Mouse (Mus musculus): ENCODE measurements around the gene Mif4gd. TPM values are rescaled to one million over a fixed set of nuclear protein-coding genes. Genes with fewer than 3 reads are reported as not detected.

Gene Mif4gd
- polyA plus RNA-seq, 1 experiment from 2014 or later: 8.8 TPM

DNA sequence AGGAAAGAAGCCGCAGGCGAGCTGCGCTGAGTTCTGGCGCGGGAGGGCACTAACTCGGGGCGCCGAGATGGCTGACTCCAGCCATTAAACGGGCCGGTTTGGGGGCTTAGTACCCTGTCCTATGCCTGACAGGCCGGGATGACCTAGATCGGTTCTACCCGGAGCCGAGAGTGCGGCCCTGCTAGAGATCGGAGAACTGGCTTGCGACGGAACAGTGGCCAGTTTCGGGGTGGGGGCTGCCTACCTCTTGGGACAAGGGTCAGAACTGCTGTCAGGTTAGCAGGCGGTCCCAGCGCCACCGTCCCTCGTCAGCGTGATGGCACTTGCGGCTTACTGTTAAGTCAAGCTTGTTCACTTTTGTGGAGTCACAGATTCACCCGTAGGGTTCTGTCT is 8.5 kb downstream of the Mif4gd start:
- H3K9me3 ChIP-seq: no peaks in the 10 kb centered on the region
- peaks cover 44% of the 10 kb centered on the region for H3K36me3 ChIP-seq
- peaks cover 31% of the 10 kb centered on the region for H3K4me1 ChIP-seq (replicated peaks)
- peak overlapping the region; percentile 90 for H3K27ac ChIP-seq
- no peaks in the 10 kb centered on the region for H3K27me3 ChIP-seq
- H3K4me3 ChIP-seq (replicated peaks): peak overlapping the region; percentile 96
- peak overlapping the region; percentile 97 for H3K9ac ChIP-seq (replicated peaks)
- under 1% methylated on average over 26 of the region's 26 CpGs for WGBS
- H3K4me2 ChIP-seq (replicated peaks): peak overlapping the region; percentile 85
- peak; percentile 62 for ATAC-seq

DNA sequence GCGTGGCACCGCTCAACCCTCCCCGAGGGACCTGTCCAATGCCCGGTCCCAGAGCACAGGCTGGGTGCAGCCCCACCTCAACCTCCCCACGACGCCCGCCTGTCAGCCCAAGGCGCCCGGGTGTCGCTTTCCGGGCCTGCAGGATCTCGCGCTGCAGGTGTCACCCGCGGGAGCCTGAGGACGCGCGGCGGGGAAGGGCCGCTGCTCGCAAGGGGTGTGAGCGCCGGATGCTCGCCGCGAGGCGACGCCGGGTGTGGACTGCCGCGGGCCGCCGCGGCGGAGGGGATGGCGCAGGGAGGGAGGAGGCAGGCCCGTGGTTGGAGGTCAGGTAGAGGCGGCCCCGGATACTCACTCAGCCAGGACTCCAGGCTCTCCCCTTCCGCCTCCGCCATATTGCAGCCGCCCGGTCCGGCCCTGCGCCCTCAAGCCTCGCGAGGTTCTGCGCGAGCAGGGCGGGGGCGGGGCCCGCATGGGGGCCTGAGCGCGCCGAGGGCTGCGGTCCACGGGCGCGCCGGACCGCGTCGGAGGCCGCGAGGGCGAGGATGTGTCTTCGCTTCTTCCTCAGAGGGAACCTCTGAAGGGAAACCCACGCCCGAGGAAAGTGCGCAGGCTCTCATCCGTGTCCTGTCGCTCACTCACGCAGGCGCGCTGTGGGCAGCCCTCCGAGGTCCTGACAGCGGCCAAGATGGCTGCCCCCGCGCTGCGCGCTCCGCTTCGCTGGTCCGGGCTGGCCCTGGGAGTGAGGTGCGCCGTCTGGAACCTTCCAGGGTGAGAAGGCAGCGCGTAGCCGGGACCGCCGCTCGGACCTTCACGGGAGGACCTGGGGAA is 9.1 kb downstream of the Mif4gd start, which contains the start of the genes Mrps7 and Gga3:
Mrps7 (plus strand) TSS at position 450 of the 828 bp plus-strand sequence.
Gga3 (minus strand) TSS at position 576 of the 828 bp plus-strand sequence.
- peak; percentile 97 for ATAC-seq
- Histone ChIP-seq H3K4me3 (replicated peaks) (peak within 1 kb of the TSS; percentile 96), H3K4me1 (replicated peaks) (peaks cover 31% of the 10 kb centered on the region), H3K27me3 (no peaks in the 10 kb centered on the region), H3K9me3 (no peaks in the 10 kb centered on the region), H3K4me2 (replicated peaks) (peak within 1 kb of the TSS; percentile 85), H3K27ac (peak within 1 kb of the TSS; percentile 90), H3K36me3 (peaks cover 38% of the 10 kb centered on the region), H3K9ac (replicated peaks) (peak within 1 kb of the TSS; percentile 97)
- under 1% methylated on average over 92 of the region's 93 CpGs for WGBS

DNA sequence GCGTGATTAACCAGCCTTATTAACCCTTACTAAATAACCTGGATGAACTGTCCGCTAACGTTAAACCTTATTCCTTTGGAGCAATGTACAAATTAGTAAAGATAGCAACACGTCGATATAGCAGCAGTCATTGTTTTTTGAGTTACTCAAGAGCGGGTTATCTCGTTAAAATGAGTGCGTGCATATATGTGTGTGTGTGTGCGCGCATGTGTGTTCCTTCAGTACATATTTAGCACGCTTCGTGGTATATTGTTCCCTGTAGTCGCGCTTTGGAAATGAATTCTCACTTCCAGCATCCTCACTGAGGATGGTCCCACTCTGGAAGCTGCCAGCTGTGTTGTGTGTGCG is 9.7 kb downstream of the Mif4gd start:
- Histone ChIP-seq H3K27ac (peak overlapping the region; percentile 90), H3K9me3 (no peaks in the 10 kb centered on the region)

DNA sequence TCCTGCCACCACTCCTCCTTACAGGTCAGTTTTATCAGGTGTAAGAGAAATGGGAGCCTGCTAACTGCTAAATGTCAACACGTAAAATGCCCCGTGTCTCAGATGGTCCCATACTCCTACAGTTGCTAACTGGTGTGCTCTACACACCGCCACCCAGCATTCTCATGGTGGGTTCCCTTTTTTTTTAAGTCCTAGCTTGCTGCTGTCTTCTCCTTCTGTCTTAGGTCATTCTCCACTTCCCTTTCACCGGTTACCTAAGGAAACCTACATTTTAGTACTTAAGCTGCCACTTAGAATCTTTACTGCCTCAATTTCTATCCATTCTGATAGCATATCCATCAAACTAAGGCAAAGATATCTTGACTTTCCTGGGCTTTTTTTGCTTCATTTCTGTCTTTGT is 11.6 kb downstream of the Mif4gd start:
- H3K36me3 ChIP-seq: peaks cover 30% of the 10 kb centered on the region
- H3K4me2 ChIP-seq (replicated peaks): no peak overlapping the region
- H3K9ac ChIP-seq (replicated peaks): no peak overlapping the region

More for the DNA sequence above, 9.7 kb downstream of the Mif4gd start:
- WGBS: 7% methylated on average over 15 of the region's 15 CpGs
- Histone ChIP-seq H3K27me3 (no peaks in the 10 kb centered on the region), H3K4me1 (replicated peaks) (peaks cover 31% of the 10 kb centered on the region), H3K4me2 (replicated peaks) (peak overlapping the region; percentile 85), H3K9ac (replicated peaks) (peak overlapping the region; percentile 97), H3K4me3 (replicated peaks) (peak overlapping the region; percentile 96), H3K36me3 (peaks cover 32% of the 10 kb centered on the region)
- no peak for ATAC-seq

DNA sequence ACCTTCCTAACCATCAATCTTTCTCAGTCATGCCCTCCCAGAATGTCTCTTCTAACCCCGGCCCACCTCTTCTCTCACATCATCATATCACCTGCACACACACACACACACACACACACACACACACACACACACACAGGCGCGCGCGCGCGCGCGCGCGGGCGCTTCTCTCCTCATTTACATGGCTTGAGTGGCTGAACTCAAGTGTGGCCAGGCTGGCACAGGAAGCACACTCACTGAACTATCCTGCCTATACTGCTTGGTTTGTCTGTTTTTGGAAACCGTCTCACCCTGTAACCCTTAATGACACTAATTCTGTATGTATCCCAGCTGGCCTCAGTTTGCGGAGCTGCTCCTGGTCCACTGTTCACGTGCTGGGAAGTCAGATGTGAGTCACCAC is 12.0 kb downstream of the Mif4gd start:
- no peak overlapping the region for H3K4me3 ChIP-seq (replicated peaks)
- H3K9ac ChIP-seq (replicated peaks): no peak overlapping the region
- H3K27me3 ChIP-seq: no peaks in the 10 kb centered on the region
- WGBS: 98% methylated on average over 15 of the region's 15 CpGs
- peaks cover 31% of the 10 kb centered on the region for H3K4me1 ChIP-seq (replicated peaks)
- no peaks in the 10 kb centered on the region for H3K9me3 ChIP-seq
- no peak overlapping the region for H3K27ac ChIP-seq
- H3K4me2 ChIP-seq (replicated peaks): no peak overlapping the region
- ATAC-seq: no peak
- H3K36me3 ChIP-seq: peaks cover 30% of the 10 kb centered on the region

More for the DNA sequence above, 11.6 kb downstream of the Mif4gd start:
- Histone ChIP-seq H3K27me3 (no peaks in the 10 kb centered on the region), H3K4me1 (replicated peaks) (peaks cover 31% of the 10 kb centered on the region), H3K27ac (no peak overlapping the region), H3K4me3 (replicated peaks) (no peak overlapping the region), H3K9me3 (no peaks in the 10 kb centered on the region)
- WGBS: 96% methylated on average over 4 of the region's 4 CpGs
- ATAC-seq: no peak

DNA sequence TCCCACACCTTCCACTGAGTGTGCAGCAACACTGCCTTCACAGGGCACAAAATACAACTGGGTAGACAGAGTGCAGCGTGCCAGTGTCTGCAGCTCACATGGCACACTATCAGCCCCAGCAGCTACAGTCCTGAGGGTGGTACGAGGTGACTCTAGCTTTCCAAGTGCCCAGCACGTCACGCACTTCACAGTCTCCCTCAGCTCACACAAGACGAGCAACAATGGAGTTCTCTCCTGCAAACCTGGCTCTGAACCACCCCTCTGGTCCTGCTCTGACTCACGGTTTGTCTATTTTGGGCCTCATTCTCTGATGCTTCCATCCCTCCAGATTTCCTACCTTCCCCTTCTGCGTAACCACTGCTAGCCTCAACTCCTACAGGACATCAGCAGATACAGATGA is 13.0 kb downstream of the Mif4gd start:
- no peak overlapping the region for H3K9ac ChIP-seq (replicated peaks)
- H3K9me3 ChIP-seq: no peaks in the 10 kb centered on the region
- ATAC-seq: no peak
- H3K4me1 ChIP-seq (replicated peaks): peaks cover 21% of the 10 kb centered on the region
- H3K4me2 ChIP-seq (replicated peaks): no peak overlapping the region
- no peaks in the 10 kb centered on the region for H3K27me3 ChIP-seq
- H3K4me3 ChIP-seq (replicated peaks): no peak overlapping the region
- no peak overlapping the region for H3K27ac ChIP-seq
- 94% methylated on average over 7 of the region's 7 CpGs for WGBS
- H3K36me3 ChIP-seq: peaks cover 35% of the 10 kb centered on the region

DNA sequence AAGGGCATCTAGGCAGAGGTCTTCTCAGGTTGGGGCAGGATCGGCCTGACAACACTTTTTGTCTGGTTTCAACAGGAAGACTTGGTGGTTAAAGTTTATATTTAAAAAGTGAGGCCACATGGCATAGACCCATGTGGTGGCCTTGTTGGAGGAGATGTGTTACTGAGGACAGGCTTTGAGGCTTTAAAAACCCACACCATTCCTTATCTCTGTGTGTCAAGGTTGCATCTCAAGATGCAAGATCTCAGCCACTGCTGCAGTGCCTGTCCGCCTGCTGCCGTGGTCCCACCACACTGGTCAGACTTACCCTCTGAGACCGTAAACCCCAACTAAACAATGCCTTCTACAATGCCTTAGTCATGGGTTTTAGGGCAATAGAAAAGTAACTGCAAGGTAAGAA is 14.5 kb downstream of the Mif4gd start:
- H3K9me3 ChIP-seq: no peaks in the 10 kb centered on the region
- peaks cover 49% of the 10 kb centered on the region for H3K36me3 ChIP-seq
- H3K4me3 ChIP-seq (replicated peaks): no peak overlapping the region
- 94% methylated on average over 4 of the region's 4 CpGs for WGBS
- H3K4me1 ChIP-seq (replicated peaks): peaks cover 18% of the 10 kb centered on the region
- H3K27me3 ChIP-seq: no peaks in the 10 kb centered on the region
- no peak overlapping the region for H3K9ac ChIP-seq (replicated peaks)
- no peak overlapping the region for H3K4me2 ChIP-seq (replicated peaks)
- ATAC-seq: no peak
- H3K27ac ChIP-seq: no peak overlapping the region

DNA sequence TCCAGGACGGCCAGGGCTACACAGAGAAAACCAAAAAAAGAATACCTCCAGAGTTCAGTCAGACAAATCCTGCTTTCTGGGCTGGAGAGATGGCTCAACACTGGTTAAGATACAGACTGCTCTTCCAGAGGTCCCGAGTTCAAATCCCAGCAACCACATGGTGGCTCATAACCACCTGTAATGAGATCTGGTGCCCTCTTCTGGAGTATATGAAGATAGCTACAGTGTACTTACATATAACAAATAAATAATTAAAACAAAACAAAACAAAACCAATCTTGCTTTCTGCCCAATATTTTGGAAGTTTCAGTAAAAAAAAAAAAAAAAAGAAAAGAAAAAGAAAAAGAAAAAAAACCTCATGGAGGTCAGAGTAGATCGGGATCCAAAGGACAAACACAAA is 17.6 kb downstream of the Mif4gd start:
- H3K27ac ChIP-seq: no peak overlapping the region
- H3K9me3 ChIP-seq: no peaks in the 10 kb centered on the region
- H3K4me3 ChIP-seq (replicated peaks): no peak overlapping the region
- no peaks in the 10 kb centered on the region for H3K4me1 ChIP-seq (replicated peaks)
- peaks cover 74% of the 10 kb centered on the region for H3K36me3 ChIP-seq
- no peaks in the 10 kb centered on the region for H3K27me3 ChIP-seq
- 98% methylated on average over 3 of the region's 3 CpGs for WGBS
- H3K4me2 ChIP-seq (replicated peaks): no peak overlapping the region
- no peak overlapping the region for H3K9ac ChIP-seq (replicated peaks)
- no peak for ATAC-seq

DNA sequence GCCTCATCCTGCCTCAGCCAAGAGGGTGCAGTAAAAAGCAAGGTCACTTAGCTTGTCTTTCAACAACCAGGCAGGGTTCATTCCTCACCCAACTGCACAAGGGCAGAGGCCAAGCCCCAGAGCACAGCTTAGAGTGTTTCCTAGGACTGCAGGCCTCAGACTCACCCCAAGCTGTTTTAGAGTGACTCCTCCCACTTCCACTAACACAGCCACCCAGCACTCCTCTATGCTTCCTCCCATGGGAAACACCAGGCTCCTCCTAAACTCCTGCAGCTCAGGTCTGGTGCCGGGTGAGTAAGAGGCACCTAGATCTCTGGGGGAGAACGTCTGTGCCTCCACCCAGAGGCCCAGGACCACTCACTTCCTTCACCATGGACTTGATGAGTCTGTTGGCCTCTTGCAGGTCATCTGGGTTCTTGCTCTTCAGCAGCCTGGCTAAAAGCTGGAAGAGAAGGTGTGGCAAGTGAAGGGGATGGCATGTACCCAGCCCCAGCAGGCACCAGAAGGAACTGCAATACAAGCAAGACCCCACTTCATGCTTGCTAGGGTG is 22.2 kb downstream of the Mif4gd start:
- Histone ChIP-seq H3K4me2 (replicated peaks) (no peak overlapping the region), H3K9ac (replicated peaks) (no peak overlapping the region), H3K9me3 (no peaks in the 10 kb centered on the region), H3K4me3 (replicated peaks) (no peak overlapping the region), H3K27ac (no peak overlapping the region), H3K27me3 (no peaks in the 10 kb centered on the region), H3K4me1 (replicated peaks) (no peaks in the 10 kb centered on the region), H3K36me3 (peaks cover 94% of the 10 kb centered on the region)
- no peak for ATAC-seq
- WGBS: 95% methylated on average over 2 of the region's 2 CpGs

DNA sequence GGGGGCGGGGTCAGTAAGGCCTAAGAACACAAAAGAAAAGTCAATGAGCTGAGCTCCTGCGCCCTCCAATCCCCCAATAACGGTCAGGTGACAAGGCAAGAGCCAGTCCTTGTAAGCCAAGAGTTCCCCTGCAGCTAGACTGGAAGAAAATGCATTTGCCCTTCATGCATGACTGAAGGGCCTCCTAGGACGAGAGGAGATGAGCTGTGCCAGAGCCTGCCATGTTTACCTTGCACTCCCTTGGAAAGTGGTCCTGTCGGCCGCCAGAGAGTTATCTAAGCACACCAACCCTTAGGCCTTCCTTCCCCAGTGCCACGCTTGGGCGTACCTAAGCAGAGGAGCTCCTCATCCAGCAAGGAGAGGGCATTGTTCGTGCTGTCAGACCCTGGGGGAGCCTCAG is 24.8 kb downstream of the Mif4gd start:
- 86% methylated on average over 9 of the region's 9 CpGs for WGBS
- Histone ChIP-seq H3K9me3 (no peaks in the 10 kb centered on the region), H3K27ac (no peak overlapping the region), H3K27me3 (no peaks in the 10 kb centered on the region), H3K4me3 (replicated peaks) (no peak overlapping the region), H3K4me2 (replicated peaks) (no peak overlapping the region), H3K9ac (replicated peaks) (no peak overlapping the region), H3K4me1 (replicated peaks) (no peaks in the 10 kb centered on the region), H3K36me3 (peaks cover 96% of the 10 kb centered on the region)
- ATAC-seq: no peak

DNA sequence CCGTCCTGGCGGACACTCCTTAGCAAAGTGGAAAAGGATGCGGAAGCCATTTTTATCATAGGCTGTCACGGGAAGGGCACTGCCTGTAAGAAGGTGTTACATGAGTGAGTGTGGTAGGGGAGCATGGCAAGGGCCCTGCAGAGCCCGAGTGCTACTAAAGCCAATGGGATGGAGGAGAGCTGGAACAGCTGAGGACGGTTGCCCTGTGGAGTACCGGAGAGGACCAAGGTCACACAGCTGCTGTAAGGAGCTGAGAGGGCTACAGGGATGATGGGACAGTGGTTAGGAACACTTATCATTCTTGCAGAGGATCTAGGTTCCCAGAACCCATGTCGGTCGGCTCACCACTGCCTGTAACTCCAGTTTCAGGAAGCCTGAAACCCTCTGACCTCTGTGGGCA is 26.4 kb downstream of the Mif4gd start:
- Histone ChIP-seq H3K27ac (no peak overlapping the region), H3K4me2 (replicated peaks) (no peak overlapping the region), H3K4me3 (replicated peaks) (no peak overlapping the region), H3K4me1 (replicated peaks) (no peaks in the 10 kb centered on the region), H3K9me3 (no peaks in the 10 kb centered on the region), H3K36me3 (peaks cover 95% of the 10 kb centered on the region), H3K27me3 (no peaks in the 10 kb centered on the region), H3K9ac (replicated peaks) (no peak overlapping the region)
- 92% methylated on average over 9 of the region's 9 CpGs for WGBS
- no peak for ATAC-seq

DNA sequence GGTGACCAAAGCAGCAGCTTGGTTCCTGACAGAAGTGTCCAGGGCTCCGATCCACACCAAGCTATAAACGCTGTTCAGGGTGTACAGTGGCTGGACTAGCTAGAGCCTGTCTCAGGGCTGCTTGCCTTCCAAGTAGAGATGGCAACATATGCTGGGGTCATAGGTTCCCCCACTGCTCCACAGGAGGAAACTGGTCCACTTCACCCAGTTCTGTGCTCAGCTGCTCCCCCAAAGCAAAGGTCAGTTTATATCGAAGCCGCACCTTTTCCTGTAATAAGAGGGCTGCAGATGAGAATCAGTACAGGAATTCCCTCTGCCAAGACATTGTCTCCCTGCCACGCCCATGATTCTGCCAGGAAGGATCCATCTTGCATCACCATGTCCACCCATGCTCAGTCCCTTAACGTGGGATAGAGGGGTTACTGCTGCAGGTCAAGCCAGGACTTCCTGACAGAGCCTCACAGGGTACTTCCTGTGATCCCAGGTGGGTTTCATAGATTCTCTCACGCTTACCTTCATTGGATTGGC is 27.1 kb downstream of the Mif4gd start:
- Histone ChIP-seq H3K4me1 (replicated peaks) (no peaks in the 10 kb centered on the region), H3K27me3 (no peaks in the 10 kb centered on the region), H3K9me3 (no peaks in the 10 kb centered on the region), H3K4me3 (replicated peaks) (no peak overlapping the region), H3K4me2 (replicated peaks) (no peak overlapping the region), H3K36me3 (peaks cover 95% of the 10 kb centered on the region), H3K27ac (no peak overlapping the region), H3K9ac (replicated peaks) (no peak overlapping the region)
- 91% methylated on average over 7 of the region's 7 CpGs for WGBS
- no peak for ATAC-seq
